Mouse (Mus musculus) testis, adult 2 months (tissue): Measurements from ENCODE around the gene Gm42715.
"Not testable (repeated sequence)": the region's sequence is repeated elsewhere in the genome, so short reads cannot be mapped to it uniquely, and the experiment has no call there.

Source experiments
- CTCF ChIP-seq: fragments of 200-500 bp; IDR thresholded peaks from 2 replicates; pipeline ENCODE4 v1.5.1; 2012; ENCODE audit warnings: low read depth, mild to moderate bottlenecking, inconsistent platforms, low read length, moderate library complexity; ENCODE audit not compliant: control insufficient read depth, insufficient read depth, insufficient replicate concordance
- POLR2A ChIP-seq: fragments of 200-500 bp; IDR thresholded peaks from 2 replicates; pipeline ENCODE4 v1.6.1; 2012; ENCODE audit warnings: low read depth, mild to moderate bottlenecking, inconsistent platforms, low read length, moderate library complexity; ENCODE audit not compliant: control insufficient read depth

DNA sequence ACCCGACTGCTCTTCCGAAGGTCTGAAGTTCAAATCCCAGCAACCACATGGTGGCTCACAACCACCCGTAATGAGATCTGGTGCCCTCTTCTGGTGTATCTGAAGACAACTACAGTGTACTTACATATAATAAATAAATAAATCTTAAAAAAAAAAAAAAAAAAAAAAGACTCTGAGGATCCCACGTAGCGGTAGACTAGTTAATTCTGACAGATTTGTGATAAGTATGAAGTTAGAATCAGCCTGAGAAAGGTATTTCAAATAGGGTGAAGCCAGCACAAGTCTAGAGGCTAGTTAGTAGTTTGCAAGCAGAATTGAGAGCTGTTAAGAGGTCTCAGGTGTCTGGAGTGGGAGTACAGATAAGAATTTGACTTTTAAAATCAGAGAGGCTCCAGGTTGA is 31.0 kb upstream of the Gm42715 start:
- not testable (repeated sequence) for TF ChIP-seq CTCF, POLR2A
